Mouse (Mus musculus): ENCODE data around the gene Bglap3. TPM values are rescaled to one million over a fixed set of nuclear protein-coding genes. Genes with fewer than 3 reads are reported as not detected.
"Not testable (repeated sequence)": the region's sequence is repeated elsewhere in the genome, so short reads cannot be mapped to it uniquely, and the experiment has no call there.

Gene Bglap3
- total RNA-seq, 4 experiments from 2014 or later, result 0.63 to 2.3 (median 1.3) TPM

DNA sequence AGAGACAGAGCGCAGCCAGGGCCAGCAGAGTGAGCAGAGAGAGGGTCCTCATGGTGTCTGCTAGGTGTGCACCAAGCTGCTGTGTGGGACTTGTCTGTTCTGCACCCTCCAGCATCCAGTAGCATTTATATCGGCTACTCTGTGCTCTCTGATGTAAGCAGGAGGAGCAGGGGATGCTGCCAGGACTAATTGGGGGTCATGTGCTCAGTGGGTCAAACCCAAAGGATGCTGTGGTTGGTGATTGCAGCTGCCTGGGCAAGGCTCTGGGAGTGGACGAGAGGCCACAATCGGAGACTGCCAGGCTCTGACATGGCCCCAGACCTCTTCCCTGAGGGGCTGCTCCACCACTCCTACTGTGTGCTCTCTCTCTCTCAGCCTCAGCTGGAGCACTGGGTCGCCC lies 6.1 kb upstream of the Bglap3 start, which contains the start of gene Bglap2:
Bglap2 (minus strand) TSS at position 101 of the 400 bp plus-strand sequence.
- DNase-seq (ENCODE audit: low spot score in 2 of 2), result not testable (repeated sequence)

DNA sequence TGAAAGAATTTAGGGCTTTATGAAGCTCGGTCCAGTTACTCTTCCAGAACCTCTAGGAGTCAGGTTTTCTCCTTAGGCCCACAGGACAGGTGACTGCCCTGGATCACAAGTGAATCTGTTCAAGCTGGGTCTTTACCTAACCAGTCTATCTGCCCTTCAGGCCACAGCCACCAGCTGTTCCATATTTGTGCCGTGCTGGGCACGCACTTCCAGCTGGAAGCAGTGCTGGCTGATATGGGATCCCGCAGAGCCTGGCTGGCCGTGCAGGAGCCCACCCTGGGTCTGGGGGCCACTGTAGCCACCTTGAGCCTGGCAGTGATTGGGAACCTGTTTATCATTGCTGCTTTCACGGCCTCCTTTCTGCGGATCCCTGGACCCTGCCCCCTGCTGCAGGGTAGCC lies 4.1 kb upstream of the Bglap3 start:
- DNase-seq (ENCODE audit: low spot score in 2 of 2), result not testable (repeated sequence)

DNA sequence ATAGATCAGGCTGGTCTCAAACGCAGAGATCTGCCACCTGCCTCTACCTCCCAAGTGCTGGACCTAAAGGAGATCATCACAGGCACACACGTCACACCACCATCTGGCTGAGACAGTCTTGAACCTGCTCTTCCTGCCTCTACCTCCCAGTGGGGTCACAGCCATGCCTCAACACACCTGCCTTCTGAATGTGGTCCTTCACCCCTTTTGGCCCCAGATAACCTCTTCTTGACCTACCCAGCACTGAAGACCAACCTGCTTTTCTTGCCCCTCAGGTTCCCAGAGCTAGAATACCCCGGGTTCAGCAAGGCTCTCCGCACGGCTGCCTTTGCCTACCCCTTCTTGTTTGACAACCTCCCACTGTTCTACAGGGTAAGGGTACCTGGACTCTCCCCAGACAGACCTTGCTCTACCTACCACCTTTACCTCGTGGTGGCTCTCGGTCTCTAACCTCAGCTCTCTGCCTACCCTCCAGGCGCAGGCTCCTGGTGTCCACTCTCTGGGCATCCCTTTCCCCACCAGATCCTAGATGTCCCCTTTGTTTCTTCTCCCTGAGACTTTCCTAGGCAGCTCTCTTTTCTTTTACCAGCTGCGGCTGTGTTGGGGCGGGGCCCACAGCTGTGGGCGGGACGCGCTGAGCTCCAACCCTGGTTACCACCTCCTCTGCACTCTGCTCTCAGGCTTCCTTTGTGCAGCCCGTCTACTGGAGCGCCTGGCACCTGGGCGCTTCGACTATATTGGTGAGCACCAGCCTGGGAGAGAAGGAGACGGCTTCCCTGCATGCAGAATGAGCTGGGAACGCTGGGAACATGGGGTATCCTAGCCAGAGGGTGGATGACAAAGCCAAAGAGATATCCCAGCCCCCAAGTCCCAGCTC lies 3.4 kb upstream of the Bglap3 start:
- not testable (repeated sequence) for DNase-seq (ENCODE audit: low spot score in 2 of 2)

DNA sequence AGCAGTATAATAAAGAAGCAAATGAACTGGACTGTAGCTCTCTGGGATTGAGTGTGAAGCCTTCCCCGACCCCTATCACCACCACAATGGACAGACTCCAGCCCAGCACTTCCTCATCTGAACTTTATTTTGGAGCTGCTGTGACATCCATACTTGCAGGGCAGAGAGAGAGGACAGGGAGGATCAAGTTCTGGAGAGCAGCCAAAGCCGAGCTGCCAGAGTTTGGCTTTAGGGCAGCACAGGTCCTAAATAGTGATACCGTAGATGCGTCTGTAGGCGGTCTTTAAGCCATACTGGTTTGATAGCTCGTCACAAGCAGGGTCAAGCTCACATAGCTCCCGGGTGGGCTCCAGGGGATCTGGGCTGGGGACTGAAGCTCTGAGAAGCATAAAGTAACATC lies 4.0 kb downstream of the Bglap3 start:
- DNase-seq (ENCODE audit: low spot score in 2 of 2), result not testable (repeated sequence)

DNA sequence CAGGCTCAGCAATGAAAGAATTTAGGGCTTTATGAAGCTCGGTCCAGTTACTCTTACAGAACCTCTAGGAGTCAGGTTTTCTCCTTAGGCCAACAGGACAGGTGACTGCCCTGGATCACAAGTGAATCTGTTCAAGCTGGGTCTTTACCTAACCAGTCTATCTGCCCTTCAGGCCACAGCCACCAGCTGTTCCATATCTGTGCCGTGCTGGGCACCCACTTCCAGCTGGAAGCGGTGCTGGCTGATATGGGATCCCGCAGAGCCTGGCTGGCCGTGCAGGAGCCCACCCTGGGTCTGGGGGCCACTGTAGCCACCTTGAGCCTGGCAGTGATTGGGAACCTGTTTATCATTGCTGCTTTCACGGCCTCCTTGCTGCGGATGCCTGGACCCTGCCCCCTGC lies 5.0 kb downstream of the Bglap3 start:
- not testable (repeated sequence) for DNase-seq (ENCODE audit: low spot score in 2 of 2)

DNA sequence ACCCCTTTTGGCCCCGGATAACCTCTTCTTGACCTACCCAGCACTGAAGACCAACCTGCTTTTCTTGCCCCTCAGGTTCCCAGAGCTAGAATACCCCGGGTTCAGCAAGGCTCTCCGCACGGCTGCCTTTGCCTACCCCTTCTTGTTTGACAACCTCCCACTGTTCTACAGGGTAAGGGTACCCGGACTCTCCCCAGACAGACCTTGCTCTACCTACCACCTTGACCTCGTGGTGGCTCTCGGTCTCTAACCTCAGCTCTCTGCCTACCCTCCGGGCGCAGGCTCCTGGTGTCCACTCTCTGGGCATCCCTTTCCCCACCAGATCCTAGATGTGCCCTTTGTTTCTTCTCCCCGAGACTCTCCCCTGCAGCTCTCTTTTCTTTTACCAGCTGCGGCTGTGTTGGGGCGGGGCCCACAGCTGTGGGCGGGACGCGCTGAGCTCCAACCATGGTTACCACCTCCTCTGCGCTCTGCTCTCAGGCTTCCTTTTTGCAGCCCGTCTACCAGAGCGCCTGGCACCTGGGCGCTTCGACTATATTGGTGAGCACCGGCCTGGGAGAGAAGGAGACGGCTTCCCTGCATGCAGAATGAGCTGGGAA lies 5.6 kb downstream of the Bglap3 start:
- peak; percentile 58 to 69 for DNase-seq (ENCODE audit: low spot score in 2 of 2)

DNA sequence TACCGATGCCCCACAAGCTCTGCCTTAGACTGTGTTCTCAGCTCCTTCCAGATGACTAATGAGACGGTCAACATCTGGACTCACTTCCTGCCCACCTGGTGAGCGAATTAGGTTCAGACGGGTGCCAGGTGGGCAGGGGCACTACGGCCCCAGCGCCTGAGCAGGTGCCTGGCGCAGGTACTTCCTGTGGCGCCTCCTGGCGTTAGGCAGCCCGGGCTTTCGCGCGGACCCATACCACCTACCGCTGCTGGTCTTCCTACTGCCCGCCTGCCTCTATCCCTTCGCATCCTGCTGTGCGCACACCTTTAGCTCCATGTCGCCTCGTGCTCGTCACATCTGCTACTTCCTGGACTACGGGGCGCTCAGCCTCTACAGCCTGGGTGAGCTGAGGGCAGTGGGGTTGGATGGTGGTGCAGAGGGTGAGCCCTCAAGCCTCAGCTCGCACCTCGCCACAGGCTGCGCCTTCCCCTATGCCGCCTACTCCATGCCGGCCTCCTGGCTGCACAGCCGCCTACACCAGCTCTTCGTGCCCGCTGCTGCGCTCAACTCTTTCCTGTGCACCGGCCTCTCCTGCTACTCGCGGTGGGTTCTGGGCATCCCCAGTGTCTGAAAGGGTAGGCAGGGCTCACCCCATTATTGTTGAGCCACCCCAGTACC lies 6.7 kb downstream of the Bglap3 start:
- DNase-seq (ENCODE audit: low spot score in 2 of 2), result no peak

DNA sequence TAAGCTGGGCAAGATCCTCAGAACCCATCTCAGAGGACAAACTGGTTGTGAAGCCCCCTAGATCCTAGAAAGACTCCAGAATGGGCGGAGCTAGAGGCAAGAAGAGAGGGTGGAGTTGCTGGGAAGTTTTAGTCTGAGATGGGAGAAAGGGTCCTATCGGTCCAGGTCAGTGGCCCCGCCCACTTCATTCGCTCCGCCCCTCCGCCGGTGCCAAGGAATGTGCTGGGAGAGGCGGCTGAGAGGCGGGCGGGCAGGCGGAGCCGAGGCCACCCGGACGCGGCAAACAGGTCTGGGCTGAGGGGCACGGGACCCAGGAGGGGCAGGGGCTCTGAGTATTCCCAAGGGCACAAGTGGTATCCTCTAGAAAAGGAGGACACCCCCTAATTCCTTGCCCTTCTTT lies 8.2 kb downstream of the Bglap3 start, which contains the start of gene Paqr6:
Paqr6 (plus strand) TSS at position 248 of the 400 bp plus-strand sequence.
- peak in 1 of 2 experiments; percentile 48 for DNase-seq (ENCODE audit: low spot score in 2 of 2)

DNA sequence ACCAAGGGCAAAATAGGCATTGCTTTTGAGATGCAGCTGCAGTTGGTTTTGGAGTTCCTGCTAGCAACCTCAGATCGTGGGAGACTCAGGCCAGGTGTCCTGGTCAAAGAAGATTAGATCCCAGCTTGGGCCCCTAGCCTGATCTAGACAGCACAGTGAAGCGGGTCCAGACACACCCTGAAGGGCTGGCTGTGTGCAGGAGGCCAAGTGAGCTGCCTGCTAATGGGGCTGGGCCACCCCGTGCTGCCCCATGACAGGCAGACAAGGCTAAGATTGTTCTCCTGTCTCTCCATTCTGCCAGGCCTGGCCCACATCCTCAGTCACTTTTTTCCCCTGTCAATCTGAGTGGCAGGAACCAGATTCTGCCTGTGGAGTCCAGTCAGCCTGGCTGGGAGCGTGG lies 8.8 kb downstream of the Bglap3 start:
- DNase-seq (ENCODE audit: low spot score in 2 of 2), result peak in 1 of 2 experiments; percentile 74

DNA sequence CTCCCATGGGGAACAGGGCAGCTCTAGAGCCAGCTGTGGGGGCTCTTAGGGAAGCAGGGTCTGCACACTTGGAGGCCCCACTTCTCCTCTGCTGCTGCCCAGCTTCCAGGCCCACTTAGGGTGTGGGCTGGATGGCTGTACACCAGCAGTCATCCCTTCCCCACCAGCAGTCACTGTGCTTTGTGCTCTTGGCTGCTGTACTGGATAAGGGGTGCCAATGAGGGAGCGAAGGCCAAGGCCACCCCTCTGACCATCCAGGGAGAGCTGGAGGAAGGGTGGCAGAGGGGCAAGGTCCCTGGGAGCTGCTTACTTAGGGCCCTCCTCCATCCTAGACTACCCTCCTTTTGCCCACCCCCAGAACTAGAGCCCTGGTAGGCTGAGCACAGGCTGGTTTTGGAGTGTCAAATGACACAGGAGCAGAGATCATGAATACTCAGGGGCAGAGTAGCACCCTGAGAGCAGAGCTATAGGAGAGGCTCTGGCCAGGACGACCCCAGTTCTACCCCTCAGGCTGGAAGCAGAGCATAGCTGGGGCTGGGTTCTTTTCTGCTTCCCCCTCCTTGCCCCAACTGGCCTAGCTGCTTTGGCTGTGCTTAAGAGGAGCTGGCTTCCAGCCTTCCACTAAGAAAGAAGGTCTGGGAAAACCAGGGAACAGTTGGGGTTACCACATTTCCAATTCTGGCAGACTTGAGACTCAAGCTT lies 10.8 kb downstream of the Bglap3 start:
- peak in 1 of 2 experiments; percentile 36 for DNase-seq (ENCODE audit: low spot score in 2 of 2)

DNA sequence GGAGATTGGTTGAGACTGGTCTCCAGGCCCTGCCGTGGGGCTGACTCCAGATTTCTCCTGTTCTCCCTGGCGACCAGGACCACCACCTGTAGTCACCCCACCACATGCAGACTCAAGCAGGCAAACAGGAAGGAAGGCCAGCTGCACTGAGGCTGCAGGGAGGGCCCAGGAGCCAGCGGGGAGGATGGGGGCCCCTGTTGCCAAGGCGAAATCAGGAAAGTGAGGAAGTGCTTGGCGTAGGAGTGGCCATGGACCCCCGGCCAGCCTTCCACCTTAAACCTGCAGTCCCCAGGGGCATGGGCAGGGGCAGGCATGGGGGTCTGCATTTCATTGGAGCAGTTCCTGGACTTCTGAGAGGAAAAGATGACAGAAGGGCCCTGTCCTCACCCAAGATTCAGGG lies 11.4 kb downstream of the Bglap3 start:
- no peak for DNase-seq (ENCODE audit: low spot score in 2 of 2)

DNA sequence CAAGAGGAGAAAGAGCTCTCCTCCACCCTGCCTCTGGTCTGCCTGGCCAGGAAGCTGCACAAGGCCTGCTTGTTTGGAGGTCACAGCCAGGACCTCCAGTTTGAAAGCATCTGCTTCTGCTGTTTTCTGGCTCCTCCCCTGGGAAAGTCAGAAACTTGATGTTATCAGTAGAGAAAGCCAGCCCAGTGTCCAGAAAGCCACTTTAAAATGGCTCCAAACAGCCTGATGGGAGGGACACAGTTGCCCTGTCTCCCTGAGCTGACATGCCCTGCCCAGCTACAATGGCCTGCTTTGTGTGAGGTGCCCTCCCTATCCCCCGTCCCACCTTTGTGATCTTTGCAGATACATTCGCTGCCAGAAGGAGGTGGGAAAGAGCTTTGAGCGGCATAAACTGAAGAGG lies 12.6 kb downstream of the Bglap3 start:
- no peak for DNase-seq (ENCODE audit: low spot score in 2 of 2)

DNA sequence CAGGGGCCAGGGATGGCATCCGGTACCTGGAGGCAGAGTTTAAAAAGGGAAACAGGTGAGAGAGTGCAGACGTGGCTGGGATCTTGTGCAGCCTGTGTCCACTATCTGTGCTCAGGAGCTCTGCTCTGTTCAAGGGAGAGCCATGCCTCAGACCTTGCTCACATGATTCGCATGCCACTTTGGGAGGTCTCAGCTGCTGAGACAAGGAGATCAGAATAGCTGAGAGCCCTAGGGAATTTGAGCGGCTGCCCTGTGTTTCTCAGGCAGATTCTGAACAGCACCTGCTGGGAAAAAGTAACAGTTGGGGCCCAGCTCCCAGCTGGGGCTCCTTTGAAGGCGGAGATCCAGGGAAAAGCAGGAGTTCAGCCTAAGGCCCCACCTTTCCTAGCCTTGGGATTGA lies 13.0 kb downstream of the Bglap3 start:
- DNase-seq (ENCODE audit: low spot score in 2 of 2), result no peak

DNA sequence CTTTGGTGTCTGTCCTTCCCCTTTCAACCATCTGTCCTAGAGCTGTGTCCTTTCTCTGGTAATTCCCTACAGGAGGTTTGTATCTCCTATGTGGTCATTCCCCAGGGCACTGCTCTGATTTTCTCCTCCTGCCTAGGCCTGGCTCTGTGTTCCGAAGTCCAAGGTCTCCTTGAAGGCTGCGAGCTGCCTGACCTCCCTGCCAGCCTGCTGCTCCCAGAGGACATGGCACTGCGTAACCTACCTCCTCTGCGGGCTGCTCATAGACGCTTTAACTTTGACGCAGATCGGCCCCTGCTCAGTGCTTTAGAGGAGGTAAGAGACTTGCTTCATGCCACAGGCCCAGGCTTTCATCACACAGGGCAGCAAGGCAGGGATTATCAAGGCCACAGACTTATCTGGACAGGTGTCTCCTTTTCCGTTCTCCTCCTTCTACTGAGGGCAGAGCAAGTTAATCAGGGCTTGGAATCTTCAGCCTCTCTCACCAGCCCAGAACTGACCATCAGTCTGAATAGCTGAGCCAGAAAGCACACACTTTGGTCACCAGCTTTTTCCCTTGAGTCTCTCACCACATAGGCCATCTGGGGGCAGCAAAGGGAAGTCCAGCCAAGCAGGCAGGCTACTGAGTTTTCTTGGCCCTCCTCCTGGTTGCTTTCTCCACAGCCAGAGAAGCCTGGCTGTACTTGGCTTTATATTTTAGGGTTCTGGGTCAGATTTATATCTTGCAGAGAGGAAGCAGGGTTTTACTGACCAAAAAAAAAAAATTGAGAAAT lies 18.0 kb downstream of the Bglap3 start:
- DNase-seq (ENCODE audit: low spot score in 2 of 2), result no peak

DNA sequence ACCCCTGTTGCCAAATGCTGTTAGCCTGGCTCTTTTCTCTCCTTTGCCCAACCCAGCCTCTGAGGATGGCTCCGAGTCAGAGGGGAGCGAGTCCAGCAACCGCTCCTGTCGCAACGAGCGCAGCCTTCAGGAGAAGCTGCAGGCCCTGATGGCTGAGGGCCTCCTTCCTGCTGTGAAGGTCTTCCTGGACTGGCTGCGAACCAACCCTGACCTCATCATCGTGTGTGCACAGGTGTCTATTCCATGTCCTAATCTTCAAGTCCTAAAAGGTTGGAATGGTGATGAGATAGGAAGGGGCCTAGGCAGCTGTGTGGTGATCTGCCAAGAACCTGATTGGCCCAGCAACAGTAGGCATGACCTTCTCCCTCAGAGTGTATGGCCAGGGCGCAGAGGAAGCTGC lies 19.6 kb downstream of the Bglap3 start:
- no peak for DNase-seq (ENCODE audit: low spot score in 2 of 2)

DNA sequence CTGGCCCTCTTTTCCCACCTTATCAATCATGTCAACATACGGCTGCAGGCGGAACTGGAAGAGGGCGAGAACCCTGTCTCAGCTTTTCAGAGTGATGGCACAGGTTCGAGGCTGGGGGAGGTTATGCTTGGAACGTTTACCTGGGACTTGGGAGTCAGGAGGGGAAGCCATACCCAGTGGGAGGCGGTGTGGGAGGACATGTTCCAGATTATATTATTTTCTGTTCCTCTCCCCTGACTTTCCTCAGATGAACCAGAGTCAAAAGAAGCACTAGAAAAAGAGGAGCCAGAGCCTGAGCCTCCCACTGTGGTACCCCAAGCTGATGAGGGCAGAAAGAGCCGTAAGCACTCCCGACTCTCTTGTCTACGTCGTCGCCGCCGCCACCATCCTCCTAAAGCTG lies 21.8 kb downstream of the Bglap3 start:
- no peak for DNase-seq (ENCODE audit: low spot score in 2 of 2)

DNA sequence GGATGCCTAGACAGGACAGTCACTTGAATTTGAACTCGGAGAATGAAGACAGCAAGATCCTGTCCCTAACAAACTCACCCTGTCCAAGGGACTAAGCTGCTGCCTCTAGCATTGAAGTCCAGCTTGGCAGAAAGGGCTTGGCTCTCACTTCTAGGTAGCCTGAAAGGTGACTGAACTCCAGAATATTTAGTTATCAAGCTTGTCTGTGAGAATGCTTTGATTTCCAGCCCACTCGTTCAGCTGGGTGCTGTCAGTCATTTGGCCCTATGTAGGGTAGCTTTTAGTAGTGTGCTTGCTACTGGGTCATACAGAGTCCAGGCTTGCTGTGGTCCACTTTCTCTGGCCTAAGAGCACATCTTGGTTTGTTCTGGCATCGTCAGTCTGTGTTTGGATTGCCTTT lies 33.5 kb downstream of the Bglap3 start:
- DNase-seq (ENCODE audit: low spot score in 2 of 2), result no peak

DNA sequence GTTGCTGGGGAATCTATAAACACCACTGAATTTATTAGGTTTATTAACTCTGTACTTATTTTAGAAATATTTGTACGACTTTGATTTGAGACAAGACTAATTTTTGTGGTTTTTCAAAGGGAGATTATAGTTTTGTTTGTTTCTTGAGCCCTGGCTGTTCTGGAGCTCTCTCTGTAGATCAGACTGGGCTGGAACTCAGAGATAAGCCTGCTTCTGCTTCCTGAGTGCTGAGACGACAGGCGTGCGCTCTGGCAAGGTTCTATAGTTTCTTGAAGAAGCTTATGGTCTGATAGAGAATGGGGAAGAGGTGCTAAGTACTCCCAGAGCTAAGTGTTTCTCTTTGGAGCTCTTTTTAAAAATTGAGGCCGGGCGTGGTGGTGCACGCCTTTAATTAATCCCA lies 34.2 kb downstream of the Bglap3 start:
- no peak for DNase-seq (ENCODE audit: low spot score in 2 of 2)

DNA sequence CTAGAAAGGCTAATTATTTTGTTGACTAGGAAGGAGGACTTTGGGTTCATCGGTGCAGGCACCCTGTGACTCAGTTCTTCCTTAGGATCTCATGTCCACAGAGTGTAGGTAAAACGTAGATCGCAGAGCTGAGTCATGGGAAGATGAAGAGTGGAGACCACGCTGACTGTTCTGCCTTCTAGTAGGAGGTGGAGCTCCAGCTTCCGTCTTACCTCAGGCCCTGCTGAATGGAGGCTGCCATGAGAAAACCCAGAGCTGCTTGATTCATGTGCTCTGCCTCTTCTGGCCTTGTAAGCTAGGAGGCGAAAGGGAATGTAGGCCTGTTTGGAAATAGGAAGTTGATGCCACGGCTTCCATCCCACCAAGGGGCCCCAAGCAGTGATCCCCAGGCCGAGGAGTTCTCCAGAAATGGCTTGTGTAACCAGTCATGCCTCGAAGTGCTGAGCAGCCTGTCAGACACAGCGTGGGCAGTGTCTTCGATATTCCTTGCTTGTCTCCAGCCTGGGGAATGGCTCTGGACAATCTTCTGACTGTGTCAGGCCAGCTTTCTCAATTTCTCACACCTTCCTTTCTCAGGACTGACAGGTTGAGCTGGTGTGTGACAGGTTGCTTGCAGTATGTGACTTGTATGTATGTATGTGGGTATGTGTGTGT lies 35.0 kb downstream of the Bglap3 start:
- DNase-seq (ENCODE audit: low spot score in 2 of 2), result peak in 1 of 2 experiments; percentile 30
